Mouse (Mus musculus) erythroblast, embryonic 14.5 days (primary cell): ENCODE measurements around the gene 1700018F24Rik. TPM values are rescaled to one million over a fixed set of nuclear protein-coding genes. Genes with fewer than 3 reads are reported as not detected.
"Not testable (repeated sequence)": the region's sequence is repeated elsewhere in the genome, so short reads cannot be mapped to it uniquely, and the experiment has no call there.

Experiments used
- H3K27me3 ChIP-seq: 2 replicates; pipeline ENCODE4 v1.6.1; 2012; ENCODE audit warnings: inconsistent platforms; ENCODE audit not compliant: control insufficient read depth
- H3K36me3 ChIP-seq: 2 replicates; pipeline ENCODE4 v1.6.1; 2012; ENCODE audit warnings: mild to moderate bottlenecking, inconsistent platforms; ENCODE audit not compliant: control insufficient read depth
- H3K4me1 ChIP-seq: 2 replicates; pipeline ENCODE4 v1.6.1; 2012; ENCODE audit warnings: inconsistent platforms; ENCODE audit not compliant: control insufficient read depth
- H3K4me3 ChIP-seq: replicated peaks from 2 replicates; pipeline ENCODE3; 2012; ENCODE audit warnings: moderate library complexity, mild to moderate bottlenecking, inconsistent platforms
- H3K9me3 ChIP-seq: 2 replicates; pipeline ENCODE4 v1.6.1; 2012; ENCODE audit warnings: low read length, inconsistent platforms, mixed read lengths; ENCODE audit not compliant: control insufficient read depth
- GATA1 ChIP-seq: IDR thresholded peaks from 2 replicates; pipeline ENCODE4 v1.6.1; 2012; ENCODE audit warnings: low read length, inconsistent platforms, mixed read lengths
- TAL1 ChIP-seq: IDR thresholded peaks from 3 replicates; pipeline ENCODE4 v1.6.1; 2012; ENCODE audit warnings: low read length, inconsistent platforms, mixed read lengths
- polyA plus RNA-seq: library from polyadenylated mRNA; stranded (reverse); fragments of >175 nt; gene quantifications from 2 replicates; pipeline ENCODE4 v1.2.3, GENCODE M21; 2012

The 1700018F24Rik gene
- polyA plus RNA-seq, 1 experiment, result not detected

DNA sequence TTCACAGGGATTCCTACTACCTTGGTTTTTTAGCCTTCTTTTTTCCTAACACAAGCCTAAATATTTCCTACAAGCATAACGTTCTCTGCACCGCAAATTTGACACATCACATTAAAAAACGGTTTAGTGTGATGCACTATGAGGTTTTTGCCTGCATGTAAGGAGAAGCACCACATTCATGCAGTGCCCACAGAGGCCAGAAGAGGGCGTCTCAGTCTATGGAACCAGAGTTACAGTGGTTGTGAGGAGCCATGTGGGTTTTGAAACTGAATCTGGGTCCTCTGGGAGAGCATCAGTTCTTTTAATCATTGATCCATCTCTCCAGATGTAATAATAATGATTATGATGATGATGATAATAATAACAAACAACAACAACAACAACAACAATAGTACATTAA is 1.2 kb upstream of the 1700018F24Rik start:
- Histone ChIP-seq H3K27me3 (no peaks in the 10 kb centered on the region), H3K4me3 (no peak overlapping the region), H3K36me3 (no peaks in the 10 kb centered on the region), H3K4me1 (no peaks in the 10 kb centered on the region; the same call in 1 of the 2 replicates), H3K9me3 (no peaks in the 10 kb centered on the region)
- no peak for TF ChIP-seq GATA1
- TF ChIP-seq TAL1, result no peak

DNA sequence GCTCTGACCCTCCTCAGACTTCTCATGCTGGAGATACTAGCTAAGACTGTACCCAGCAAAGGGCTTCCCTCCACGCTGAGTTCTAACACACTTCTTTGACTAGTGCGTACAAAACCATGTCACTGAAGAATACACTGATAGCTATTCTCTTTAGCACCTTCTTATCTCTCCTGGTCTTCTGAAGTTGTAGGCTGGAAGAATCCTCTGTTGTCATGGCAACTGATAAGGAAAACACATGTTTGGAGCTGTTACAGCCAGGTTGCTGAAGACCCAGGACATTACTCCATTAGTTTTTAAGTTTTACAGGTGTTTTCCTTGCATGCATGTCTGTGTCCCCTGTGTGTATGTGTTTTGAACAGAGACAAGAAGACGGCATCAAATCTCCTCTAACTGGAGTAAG is 11.4 kb downstream of the 1700018F24Rik start:
- not testable (repeated sequence) for H3K4me3 ChIP-seq, H3K4me1 ChIP-seq, H3K9me3 ChIP-seq, H3K36me3 ChIP-seq, H3K27me3 ChIP-seq

DNA sequence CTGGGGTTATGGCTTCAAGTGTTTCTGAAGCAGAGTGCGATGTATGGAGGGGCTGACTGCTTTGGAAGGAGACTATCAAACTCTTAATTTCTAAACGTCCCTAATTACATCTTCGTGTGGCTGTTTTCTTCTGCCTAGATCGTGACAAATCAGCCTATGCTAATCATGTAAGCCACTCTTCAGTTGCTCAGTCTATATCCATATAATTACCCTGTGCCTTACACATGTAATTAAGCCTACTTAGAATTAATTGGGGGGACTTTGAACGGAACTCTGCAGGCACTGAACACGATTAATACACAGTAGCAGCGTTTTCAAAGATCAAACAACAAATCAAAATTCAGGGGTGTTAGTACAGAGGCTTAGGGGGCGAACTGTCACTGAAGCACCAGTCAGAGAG is 15.1 kb downstream of the 1700018F24Rik start:
- TF ChIP-seq GATA1 (no peak), TAL1 (no peak)
- H3K27me3 ChIP-seq, result no peaks in the 10 kb centered on the region
- no peaks in the 10 kb centered on the region for H3K9me3 ChIP-seq
- H3K4me1 ChIP-seq, result peaks cover 5% of the 10 kb centered on the region
- no peaks in the 10 kb centered on the region for H3K36me3 ChIP-seq
- H3K4me3 ChIP-seq, result no peak overlapping the region

DNA sequence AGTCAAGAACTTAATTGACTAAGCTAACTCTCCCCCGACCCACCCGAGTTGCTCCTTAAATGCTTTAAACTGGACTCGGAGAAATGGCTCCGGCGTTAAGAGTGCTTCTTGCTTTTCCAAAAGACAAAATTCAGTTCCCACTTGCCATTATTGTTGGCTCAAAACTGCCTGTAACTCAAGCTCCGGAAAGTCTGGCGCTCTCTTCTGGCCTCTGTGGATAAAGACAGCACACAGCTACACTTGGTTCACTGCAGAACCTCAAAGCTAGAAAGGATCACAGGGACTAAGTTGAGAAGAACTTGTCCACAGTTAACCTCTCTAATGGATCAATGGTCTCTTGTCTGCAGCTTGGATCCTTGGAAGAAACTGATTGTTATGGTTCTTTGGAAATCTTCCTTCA is 15.9 kb downstream of the 1700018F24Rik start:
- H3K9me3 ChIP-seq, result no peaks in the 10 kb centered on the region
- no peaks in the 10 kb centered on the region for H3K36me3 ChIP-seq
- no peaks in the 10 kb centered on the region for H3K27me3 ChIP-seq
- H3K4me1 ChIP-seq, result peaks cover 5% of the 10 kb centered on the region
- H3K4me3 ChIP-seq, result no peak overlapping the region
- TF ChIP-seq GATA1, result no peak
- no peak for TF ChIP-seq TAL1

DNA sequence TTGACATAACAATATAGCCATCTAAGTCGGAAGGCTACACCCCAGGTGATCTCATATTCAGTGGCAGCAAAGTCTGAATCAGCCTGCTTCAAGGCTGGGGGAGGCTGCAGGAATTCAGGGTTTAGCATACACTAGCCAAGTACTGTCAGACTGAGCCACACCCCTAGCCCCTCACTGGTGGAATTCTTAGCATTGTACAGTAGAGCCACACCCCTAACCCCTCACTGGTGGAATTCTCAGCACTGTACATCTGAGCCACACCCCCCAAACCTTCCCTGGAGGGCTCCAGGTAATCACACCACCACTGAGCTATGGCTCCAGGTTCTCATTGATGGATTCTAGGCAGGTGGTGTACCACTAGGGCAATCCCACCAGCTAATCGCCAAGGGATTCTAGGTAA is 16.7 kb downstream of the 1700018F24Rik start:
- Histone ChIP-seq H3K4me1 (no peaks in the 10 kb centered on the region; the same call in 1 of the 2 replicates), H3K36me3 (no peaks in the 10 kb centered on the region), H3K4me3 (no peak overlapping the region), H3K27me3 (no peaks in the 10 kb centered on the region), H3K9me3 (no peaks in the 10 kb centered on the region)
- TF ChIP-seq GATA1 (no peak), TAL1 (no peak)

DNA sequence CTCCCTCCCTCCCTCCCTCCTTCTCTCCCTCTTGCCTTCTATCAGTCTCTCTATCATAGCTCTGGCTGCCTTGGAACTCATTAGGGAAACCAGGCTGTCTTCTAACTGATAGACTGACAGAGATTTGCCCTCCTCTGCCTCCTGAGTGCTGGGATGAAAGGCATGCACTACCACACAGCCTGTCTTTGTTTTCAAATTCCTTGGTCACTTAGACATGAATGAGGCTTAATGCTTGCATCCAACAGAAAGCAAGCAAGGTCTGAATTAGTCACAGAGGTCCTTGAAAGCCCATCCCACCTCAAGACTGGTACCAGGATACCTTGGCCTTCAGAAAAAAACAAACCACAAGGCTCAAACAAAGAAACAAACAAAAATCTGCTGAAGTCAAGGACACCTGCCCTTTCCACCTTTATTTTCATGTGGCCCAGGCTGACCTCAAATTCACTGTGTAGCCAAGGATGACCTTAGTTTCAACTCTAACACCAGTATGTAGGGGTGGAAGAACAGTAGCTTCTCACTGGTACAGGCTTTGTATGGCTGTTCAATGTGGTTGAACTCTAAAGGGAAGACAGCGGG is 22.1 kb downstream of the 1700018F24Rik start:
- Histone ChIP-seq H3K4me3 (no peak overlapping the region), H3K9me3 (no peaks in the 10 kb centered on the region), H3K36me3 (no peaks in the 10 kb centered on the region), H3K27me3 (no peaks in the 10 kb centered on the region), H3K4me1 (no peaks in the 10 kb centered on the region)
- TF ChIP-seq GATA1 (no peak), TAL1 (no peak)

DNA sequence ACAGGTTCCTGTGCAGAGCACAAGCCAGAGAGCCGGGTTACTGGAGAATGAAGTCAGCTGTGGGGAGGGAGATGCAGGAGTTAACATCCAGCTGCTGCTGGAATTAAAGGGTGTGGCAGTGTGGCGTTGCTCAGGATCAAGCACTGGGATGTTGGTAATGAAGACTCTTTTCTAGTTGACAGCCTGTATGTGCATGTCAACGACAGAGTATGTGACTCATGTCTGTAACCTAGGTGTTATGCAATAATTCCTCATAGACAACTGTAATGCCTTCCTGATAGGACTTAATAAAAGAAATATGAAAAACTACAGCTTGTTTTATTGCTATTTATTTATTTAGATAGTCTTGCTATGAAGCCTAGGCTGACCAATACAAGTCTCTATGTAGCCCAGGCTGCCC is 26.1 kb downstream of the 1700018F24Rik start:
- Histone ChIP-seq H3K36me3 (no peaks in the 10 kb centered on the region), H3K9me3 (no peaks in the 10 kb centered on the region), H3K4me1 (no peaks in the 10 kb centered on the region), H3K27me3 (no peaks in the 10 kb centered on the region), H3K4me3 (no peak overlapping the region)
- TF ChIP-seq TAL1 (no peak), GATA1 (no peak)

DNA sequence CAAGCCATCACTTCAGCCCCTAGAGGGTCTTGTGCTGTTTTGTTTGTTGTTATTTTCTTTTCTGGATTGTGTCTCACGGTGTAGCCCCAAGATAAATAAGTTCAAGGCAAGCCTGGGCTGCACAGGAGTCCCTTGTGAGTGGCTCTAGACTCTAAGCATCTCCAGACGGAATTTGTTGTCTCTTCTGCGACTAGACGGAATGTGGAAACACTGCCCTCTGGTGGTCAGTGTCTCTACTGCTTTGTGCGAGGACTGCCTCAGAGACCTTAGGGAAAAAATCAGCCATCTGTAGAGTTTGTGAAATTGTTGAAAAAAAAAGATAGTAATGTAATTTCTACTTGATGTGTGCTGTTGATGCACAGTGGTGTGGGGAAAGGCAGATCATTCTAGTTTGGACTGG is 26.9 kb downstream of the 1700018F24Rik start:
- no peaks in the 10 kb centered on the region for H3K27me3 ChIP-seq
- TF ChIP-seq TAL1 (no peak), GATA1 (no peak)
- H3K36me3 ChIP-seq, result no peaks in the 10 kb centered on the region
- no peaks in the 10 kb centered on the region for H3K4me1 ChIP-seq
- H3K9me3 ChIP-seq, result no peaks in the 10 kb centered on the region
- H3K4me3 ChIP-seq, result no peak overlapping the region

DNA sequence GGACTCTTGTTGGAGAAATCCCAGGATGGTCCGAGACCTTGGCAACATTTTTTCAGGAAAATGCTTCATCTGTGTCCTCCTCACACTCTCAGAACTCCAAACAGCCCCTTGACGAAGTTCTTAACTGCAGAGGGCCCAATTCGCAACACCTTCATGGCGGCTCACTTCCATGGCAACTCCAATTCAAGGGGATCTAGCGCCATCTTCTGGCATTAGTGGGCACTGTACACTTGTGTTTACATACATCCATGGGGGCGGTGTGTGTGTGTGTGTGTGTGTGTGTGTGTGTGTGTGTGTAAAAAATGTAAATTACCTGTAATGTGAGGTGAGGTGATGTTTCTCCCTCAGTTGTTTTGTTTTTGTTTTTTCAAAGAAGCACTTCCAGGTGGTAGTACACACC is 28.6 kb downstream of the 1700018F24Rik start:
- H3K9me3 ChIP-seq, result no peaks in the 10 kb centered on the region
- TF ChIP-seq TAL1, result no peak
- TF ChIP-seq GATA1, result no peak
- no peaks in the 10 kb centered on the region for H3K4me1 ChIP-seq

DNA sequence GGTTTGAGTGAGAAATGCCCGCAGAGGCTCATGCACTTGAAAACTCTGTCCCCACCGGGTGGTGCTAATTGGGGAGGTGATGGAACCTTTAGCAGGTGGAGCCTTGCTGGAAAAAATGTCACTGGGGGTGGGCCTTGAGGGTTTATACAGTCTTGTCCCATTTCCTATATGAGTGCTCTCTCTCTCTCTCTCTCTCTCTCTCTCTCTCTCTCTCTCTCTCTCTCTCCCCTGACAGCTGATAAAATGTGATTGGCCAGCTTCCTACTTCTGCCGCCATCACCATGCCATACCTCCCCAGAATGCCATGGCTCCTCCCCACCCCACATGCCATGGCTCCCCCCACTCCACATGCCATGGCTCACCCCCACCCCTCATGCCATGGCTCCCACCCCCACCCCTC is 32.3 kb downstream of the 1700018F24Rik start:
- H3K4me1 ChIP-seq, result no peaks in the 10 kb centered on the region
- no peak overlapping the region for H3K4me3 ChIP-seq
- no peak for TF ChIP-seq TAL1
- no peak for TF ChIP-seq GATA1
- H3K36me3 ChIP-seq, result no peaks in the 10 kb centered on the region
- H3K9me3 ChIP-seq, result no peaks in the 10 kb centered on the region
- no peaks in the 10 kb centered on the region for H3K27me3 ChIP-seq

More for the DNA sequence above, 28.6 kb downstream of the 1700018F24Rik start:
- H3K27me3 ChIP-seq, result no peaks in the 10 kb centered on the region
- no peak overlapping the region for H3K4me3 ChIP-seq
- H3K36me3 ChIP-seq, result no peaks in the 10 kb centered on the region
